Mouse (Mus musculus): Measurements from ENCODE around the gene Ern2.

The Ern2 gene

GRCm38 (mm10) chr7:122186043-122186442, at the start of gene Ern2:
Gene Ern2 (minus strand): TSS chr7:122186207.
- no peak for DNase-seq

- no peak for DNase-seq
Observed at GRCm38 (mm10) chr7:122230866-122231265, 44.9 kb upstream of the Ern2 start.

- DNase-seq, result no peak
Observed at GRCm38 (mm10) chr7:122229916-122230315, 43.9 kb upstream of the Ern2 start.

GRCm38 (mm10) chr7:122229306-122229705, 43.3 kb upstream of the Ern2 start:
- DNase-seq, result no peak

- DNase-seq, result no peak
Observed at GRCm38 (mm10) chr7:122226744-122227143, 40.7 kb upstream of the Ern2 start.

GRCm38 (mm10) chr7:122226020-122226742, 40.2 kb upstream of the Ern2 start:
- DNase-seq, result no peak

GRCm38 (mm10) chr7:122219315-122219801, 33.4 kb upstream of the Ern2 start, which contains the start of gene Chp2:
Gene Chp2 (plus strand): TSS chr7:122219496.
- DNase-seq, result peak; percentile 52 to 57

- DNase-seq, result peak; percentile 26 to 35
Observed at GRCm38 (mm10) chr7:122208276-122209021, 22.4 kb upstream of the Ern2 start.

- DNase-seq, result no peak
Observed at GRCm38 (mm10) chr7:122206121-122206520, 20.1 kb upstream of the Ern2 start.

GRCm38 (mm10) chr7:122203936-122204335, 17.9 kb upstream of the Ern2 start:
- no peak for DNase-seq

- DNase-seq, result peak in 1 of 2 experiments; percentile 21
Observed at GRCm38 (mm10) chr7:122199296-122199695, 13.3 kb upstream of the Ern2 start.

- DNase-seq, result peak in 1 of 2 experiments; percentile 55
Observed at GRCm38 (mm10) chr7:122197306-122197705, 11.3 kb upstream of the Ern2 start.

GRCm38 (mm10) chr7:122196771-122197170, 10.8 kb upstream of the Ern2 start:
- DNase-seq, result no peak

- no peak for DNase-seq
Observed at GRCm38 (mm10) chr7:122193919-122194318, 7.9 kb upstream of the Ern2 start.

- no peak for DNase-seq
Observed at GRCm38 (mm10) chr7:122191097-122191496, 5.1 kb upstream of the Ern2 start.

- peak in 1 of 2 experiments; percentile 49 for DNase-seq
Observed at GRCm38 (mm10) chr7:122189484-122189883, 3.5 kb upstream of the Ern2 start.

- no peak for DNase-seq
Observed at GRCm38 (mm10) chr7:122184569-122184968, 1.4 kb downstream of the Ern2 start.

- DNase-seq, result no peak
Observed at GRCm38 (mm10) chr7:122180720-122181119, 5.3 kb downstream of the Ern2 start.

- no peak for DNase-seq
Observed at GRCm38 (mm10) chr7:122171613-122172012, 14.4 kb downstream of the Ern2 start.

GRCm38 (mm10) chr7:122170705-122171104, 15.3 kb downstream of the Ern2 start:
- DNase-seq, result no peak

- DNase-seq, result no peak
Observed at GRCm38 (mm10) chr7:122167203-122167602, 18.8 kb downstream of the Ern2 start.

- no peak for DNase-seq
Observed at GRCm38 (mm10) chr7:122163766-122164165, 22.2 kb downstream of the Ern2 start.

GRCm38 (mm10) chr7:122160037-122160436, 26.0 kb downstream of the Ern2 start:
- no peak for DNase-seq

Measured in lung, postnatal 4 days (tissue).